Mouse (Mus musculus): ENCODE measurements around the gene Rin1. TPM values are rescaled to one million over a fixed set of nuclear protein-coding genes. Genes with fewer than 3 reads are reported as not detected.
"Not testable (repeated sequence)": the region's sequence is repeated elsewhere in the genome, so short reads cannot be mapped to it uniquely, and the experiment has no call there.

Rin1 gene
- total RNA-seq, 2 experiments from 2014 or later: 70.3 to 88.1 TPM

DNA sequence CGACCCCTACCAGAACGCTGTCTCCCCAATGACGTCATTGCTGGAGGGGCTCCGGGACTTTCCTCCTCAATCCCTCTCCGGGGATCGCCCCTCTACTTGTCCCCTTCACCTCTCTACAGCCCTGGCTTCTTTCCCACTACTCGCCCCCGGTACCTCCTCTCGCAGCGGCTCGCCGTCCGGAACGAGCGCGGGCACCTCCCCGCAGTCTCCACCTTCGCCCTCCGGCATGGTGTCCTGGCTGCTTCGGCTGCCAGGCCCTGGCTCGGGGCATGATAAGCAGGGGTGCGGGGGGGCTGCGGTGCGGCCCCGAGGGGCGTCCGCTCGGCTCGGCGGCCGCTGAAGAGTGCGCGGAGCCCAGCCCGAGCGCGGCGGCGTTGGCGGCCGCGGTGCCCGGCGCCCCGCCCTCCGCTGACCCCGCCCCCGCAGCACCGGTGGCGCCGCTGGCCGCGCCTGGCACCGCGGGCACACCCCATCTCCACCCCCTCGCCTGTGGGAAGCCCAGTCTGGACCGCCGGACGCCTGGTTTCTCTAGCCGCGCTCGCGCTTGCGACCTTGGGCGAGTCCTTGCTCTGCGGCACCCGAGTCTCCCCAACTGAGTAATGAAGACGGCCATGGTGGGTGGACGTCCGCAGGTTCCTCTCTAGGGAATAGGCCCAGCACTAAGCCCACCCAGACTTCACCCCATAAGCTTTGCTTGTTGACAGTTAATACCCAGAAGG, 35.0 kb downstream of the Rin1 start, which contains the start of gene Tmem151a:
Gene Tmem151a (minus strand): TSS at position 387 of the 719 bp plus-strand sequence.
- intact Hi-C loops (cut with DNase I): no loop called here
- peak in 1 of 2 experiments; percentile 75 for DNase-seq (ENCODE audit: low spot score in 2 of 2)

DNA sequence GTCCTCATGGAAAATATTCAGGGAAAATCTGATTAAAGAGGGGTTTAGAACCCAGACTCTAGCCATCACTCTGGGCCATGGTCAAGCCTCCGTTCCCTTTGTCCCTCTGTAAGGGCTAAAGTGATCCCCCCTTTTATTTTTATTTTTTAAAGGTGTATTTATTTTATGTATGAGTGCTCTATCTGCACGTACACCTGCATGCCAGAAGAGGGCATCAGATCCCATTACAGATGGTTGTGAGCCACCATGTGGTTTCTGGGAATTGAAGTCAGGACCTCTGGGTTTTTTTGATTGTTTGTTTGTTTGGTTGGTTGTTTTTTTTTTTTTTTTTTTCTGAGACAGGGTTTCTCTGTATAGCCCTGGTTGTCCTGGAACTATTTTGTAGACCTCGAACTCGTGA, 36.3 kb downstream of the Rin1 start:
- intact Hi-C loops (cut with DNase I); DNase-seq (ENCODE audit: low spot score in 2 of 2): not testable (repeated sequence)

DNA sequence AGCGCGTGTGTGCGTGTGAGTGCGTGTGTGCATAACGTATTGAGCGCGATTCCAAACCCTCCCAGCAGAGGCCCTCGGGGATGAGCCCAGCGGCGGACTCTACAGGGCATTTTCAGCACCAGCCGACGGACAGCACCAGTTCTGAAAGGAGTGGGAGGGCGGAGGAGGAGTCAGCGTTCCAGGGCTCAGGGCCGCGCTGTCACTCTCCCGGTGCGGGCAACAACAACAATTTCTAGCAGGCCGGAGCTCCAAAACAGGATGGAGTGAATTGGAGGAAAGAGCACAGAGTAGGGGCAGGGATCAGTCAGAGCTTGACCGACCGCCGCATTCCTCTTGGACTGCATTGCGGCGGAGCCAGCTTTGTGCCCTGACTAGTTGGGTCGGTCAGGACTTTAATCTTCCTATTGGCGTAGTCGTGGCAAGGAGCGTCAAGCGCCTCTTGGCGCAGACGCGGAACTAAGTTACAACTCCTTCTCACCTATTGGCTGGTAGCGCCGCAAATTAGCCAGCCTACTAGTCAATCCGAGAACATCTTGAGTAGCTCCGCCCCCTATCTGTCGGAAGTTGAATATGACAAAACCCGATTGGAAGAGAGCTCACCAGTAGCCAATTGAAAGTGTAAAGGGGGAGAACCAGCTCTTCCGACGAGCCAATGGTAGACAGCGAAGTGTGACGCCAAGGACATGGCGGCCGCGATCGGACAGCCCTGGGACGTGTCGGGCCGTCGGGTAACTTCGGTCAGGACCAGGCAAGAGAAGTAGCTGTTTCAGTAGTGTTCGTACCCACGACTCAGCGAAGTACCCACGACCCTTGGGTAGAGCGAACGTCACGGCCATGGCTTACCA, 37.8 kb downstream of the Rin1 start, which contains the start of gene Yif1a:
Gene Yif1a (plus strand): TSS at position 655 of the 845 bp plus-strand sequence.
- DNase-seq (ENCODE audit: low spot score in 2 of 2): peak; percentile 91 to 94
- intact Hi-C loops (cut with DNase I): no loop called here

DNA sequence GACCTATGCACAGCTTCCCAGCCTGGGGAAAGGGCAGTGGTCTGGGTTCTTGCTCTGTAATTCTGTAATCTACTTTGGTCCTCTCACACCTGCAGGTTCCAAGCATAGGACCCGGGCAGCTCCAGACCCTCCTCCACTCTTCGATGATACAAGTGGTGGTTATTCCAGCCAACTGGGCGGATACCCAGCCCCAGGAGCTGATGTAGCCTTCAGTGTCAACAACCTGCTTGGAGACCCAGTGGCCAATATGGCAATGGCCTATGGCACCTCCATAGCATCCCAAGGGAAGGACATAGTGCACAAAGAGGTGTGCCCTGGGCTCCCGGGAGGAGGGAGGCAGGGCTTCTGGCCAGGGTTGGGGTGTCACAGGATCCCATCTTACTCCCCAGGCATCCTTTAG, 39.0 kb downstream of the Rin1 start:
- intact Hi-C loops (cut with DNase I): no loop called here
- no peak for DNase-seq (ENCODE audit: low spot score in 2 of 2)

DNA sequence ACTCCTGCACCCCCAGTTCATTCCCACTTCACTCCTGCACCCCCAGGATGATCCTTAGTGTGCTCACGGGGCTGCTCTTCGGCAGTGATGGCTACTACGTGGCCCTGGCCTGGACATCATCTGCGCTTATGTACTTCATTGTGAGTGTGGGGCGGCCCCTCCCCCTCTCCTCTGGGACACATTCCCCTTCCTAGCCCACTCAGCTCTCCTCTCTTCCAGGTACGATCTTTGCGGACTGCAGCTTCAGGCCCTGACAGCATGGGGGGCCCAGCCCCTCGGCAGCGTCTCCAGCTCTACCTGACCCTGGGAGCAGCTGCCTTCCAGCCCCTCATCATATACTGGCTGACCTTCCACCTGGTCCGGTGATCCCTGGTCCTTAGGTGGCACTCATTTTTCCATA, 41.8 kb downstream of the Rin1 start:
- no peak for DNase-seq (ENCODE audit: low spot score in 2 of 2)

DNA sequence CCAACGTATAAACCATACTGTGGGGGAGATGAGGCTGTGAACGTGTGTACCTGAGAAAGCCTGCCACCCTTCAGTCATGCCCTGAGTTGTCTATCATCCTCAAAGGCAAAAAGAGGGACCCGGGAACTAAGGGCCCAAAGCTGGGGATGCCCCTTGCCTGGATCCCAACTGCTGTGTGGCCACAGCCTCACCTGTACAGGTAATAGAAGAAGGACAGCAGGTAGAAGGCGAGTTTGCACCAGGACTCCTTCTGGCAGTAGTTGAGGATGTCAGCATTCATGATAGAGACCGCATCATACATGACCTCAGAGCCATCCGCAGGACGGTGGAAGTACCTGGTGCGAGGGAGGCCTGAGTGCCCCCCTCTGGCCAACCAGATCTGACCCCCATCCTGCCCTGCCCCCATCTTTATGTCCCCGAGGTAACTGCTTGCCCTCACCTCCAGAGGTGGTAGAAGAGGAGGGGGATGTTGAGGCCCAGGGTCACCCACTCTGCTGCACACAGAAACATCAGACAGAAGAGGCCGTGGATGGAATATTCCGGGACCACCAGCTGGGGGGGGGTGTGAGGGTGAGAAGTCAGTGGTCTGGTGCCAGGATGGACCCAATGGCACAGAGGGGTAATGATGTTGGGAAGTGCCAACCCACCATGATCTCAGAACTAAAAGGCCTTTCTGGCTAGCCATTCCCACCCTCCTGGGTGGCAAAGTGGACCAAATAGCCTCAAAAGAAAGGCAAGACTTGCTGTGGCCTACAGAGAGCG, 43.4 kb downstream of the Rin1 start:
- no peak for DNase-seq (ENCODE audit: low spot score in 2 of 2)

More for the DNA sequence above, 41.8 kb downstream of the Rin1 start:
- intact Hi-C loops (cut with DNase I): no loop called here

DNA sequence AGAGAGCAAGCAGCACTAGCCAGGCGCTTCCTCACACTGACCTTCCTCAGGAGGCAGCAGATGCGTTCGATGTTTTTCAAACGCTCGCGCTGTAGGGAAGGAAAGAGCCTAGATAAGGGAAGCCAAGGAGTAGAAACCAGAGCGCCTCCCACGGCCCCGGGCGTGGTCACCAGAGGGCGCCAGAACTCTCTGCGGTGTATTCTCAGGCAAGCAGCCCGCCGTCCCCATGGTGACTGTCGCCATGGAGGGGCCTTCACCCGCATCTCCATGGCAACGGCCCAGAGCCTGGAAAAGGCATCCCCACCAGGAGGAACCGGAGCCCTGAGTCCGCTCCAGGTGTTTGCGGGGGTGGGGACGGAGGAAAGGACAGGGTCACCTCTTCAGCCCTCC, 44.0 kb downstream of the Rin1 start:
- intact Hi-C loops (cut with DNase I): no loop called here
- peak; percentile 95 to 96 for DNase-seq (ENCODE audit: low spot score in 2 of 2)

More for the DNA sequence above, 43.4 kb downstream of the Rin1 start:
- intact Hi-C loops (cut with DNase I): no loop called here

DNA sequence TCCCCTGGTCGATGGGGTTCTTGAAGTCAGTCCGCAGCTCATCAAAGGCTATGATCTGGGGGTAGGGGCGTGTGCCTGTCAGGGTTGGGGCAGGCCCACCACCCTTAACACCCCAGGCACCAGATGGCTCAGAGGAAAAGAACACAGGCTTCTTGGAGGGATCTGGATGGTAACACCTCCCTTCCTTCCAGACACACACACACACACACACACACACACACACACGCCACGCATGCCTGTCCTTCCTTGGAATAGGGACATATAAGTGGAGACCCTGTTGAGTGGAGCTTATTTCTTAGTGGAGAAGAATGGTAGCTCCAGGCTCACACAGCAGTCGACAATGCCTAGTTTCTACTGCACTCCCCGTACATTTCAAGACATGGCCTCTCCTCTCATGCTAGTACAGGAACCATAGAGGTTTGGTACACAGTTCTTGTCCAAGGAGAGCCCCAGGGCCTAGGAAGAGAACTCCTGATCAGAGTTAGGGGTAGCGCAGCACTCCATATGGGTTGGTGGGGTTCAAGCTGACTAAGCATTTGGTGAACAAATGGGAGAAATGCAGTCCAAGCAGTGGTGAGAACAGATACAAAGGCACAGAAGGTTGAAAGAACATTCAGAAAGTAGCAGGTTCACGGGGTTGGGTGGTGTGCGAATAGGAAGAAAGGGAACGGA, 44.6 kb downstream of the Rin1 start:
- DNase-seq (ENCODE audit: low spot score in 2 of 2): no peak
- intact Hi-C loops (cut with DNase I): loop anchor here (1.0 kb wide), 1 partner anchor 55 kb away; no protein-coding TSS in a partner anchor

DNA sequence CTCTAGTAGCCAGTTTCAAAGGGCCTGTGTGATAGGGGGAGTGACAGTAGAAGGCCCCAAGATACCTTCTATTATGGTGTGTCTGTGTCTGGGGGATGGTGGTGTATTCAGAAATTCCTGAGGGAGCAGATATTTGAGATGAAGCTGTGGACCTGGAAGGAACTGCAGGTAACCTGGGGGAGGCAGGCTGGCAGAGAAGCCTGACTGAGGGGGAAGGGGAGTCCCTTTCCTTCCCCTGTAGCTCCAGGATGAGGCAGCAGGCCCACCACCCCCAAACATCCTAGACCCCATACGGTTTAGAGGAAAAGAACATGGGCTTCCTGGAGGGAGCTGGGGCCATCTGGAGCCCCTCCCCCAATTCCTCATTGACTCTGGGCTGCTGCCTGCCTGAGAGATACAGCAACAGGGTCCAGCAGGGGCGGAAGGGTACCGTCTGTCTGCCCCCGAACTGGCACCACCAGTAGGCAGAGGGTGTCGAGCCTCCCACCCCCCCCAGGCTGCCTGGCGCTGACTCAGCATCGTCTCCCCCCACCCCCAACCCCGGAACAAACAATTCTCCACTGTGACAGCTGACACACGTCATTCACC, 45.7 kb downstream of the Rin1 start:
- intact Hi-C loops (cut with DNase I): loop anchor here (1.0 kb wide), 1 partner anchor 54 kb away; no protein-coding TSS in a partner anchor
- DNase-seq (ENCODE audit: low spot score in 2 of 2): no peak

DNA sequence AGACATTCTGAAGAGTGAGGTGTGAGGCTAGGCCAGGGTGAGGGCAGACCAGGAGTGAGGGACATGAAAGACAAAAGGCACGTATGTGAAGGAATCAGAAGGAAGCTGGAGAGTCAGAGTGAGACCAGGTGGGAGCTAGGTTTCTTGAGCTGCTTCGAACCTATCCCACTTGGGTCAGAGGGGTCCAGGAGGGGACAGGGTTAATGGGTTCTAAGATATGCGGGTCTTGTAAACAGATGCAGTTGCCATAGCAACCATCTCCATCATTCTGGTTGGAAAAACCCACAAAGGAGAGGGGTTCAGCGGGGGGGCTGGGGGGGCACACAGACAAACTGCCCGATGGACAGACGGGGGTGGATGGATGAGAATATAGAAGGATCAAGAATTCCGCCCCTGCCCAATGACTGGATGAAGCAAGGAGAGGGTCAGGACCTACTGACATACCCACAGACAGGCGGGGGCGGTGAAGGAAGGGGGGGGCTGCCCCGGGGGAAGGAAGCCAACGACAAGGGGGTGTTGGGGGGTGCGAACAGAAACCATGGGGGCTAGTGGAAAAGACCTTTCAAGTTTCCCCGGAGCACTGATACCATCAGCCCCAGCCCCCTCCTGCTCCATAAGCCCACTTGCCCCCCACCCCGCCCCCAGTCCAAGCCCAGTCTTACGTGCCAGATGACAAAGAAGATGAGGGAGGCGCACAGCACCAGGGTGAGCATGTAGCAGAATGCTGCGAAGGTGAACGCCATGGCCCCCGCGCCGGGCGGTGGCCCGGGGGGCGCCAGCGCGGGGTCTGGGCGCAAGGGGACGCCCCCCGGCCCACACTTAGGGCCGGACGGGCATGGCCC, 47.5 kb downstream of the Rin1 start:
- no peak for DNase-seq (ENCODE audit: low spot score in 2 of 2)
- intact Hi-C loops (cut with DNase I): no loop called here

DNA sequence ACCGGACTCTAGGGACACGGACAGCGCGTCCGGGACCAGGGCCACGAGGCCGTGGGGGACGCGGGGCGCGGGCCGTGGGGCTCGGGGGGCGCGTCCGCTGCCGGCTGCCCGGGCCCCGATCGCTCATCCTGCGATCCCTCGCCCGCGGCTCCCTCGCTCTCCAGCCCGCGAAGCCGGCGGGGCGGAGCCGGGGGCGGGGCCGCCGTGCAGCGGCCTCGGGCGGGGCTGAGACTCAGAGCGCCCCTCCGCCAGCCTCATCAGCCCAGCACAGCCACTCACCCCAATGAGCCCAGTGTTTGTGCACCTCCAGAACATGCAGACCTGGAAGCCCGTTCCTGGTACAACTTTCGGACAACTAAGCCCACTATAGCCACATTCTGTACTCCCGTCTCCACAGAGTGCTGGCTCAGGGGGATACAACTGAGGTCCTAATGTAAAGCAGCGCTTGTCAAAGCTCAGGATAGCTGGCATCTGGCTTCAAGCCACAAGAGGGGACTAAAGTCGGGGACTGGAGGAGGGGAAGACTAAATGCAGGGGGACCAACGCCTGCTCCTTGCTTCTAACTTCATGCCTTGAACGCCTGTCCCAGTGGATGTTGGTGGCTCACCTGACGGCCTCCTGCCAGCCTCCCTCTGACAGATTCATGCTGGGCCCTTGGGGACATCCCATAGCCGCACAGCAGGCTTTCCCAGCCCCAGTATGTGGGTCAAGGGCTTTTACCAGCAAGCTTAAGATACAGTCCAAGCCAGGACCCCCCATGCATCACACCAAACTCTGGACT, 48.3 kb downstream of the Rin1 start, which contains the start of gene Cnih2:
Gene Cnih2 (minus strand): TSS at position 159 of the 781 bp plus-strand sequence.
- DNase-seq (ENCODE audit: low spot score in 2 of 2): peak; percentile 70 to 84
- intact Hi-C loops (cut with DNase I): no loop called here

DNA sequence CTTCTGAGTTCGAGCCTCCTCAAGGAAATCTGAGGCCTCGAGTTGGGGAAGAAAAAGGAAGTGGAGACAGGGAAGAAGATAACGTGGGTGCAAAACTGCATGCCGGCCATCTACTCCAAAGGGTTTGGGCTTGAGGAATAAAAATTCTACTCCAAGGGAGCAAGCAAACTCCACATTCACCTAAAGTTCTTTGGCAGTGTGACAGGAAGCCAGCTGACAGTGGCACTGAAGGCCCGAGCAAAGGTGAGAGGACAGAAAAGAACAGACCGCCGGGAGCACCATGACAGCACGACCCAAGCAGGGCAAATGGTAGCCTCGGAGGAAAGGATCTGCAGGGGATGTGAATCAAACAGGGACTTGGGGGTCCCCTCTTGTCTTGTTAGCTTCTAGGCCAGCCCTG, 55.8 kb downstream of the Rin1 start:
- no peak for DNase-seq (ENCODE audit: low spot score in 2 of 2)
- intact Hi-C loops (cut with DNase I): no loop called here

Other genes starting within 250 kb of the Rin1 start
- gene Gm21992, start 238.9 kb upstream of the Rin1 start, total RNA-seq (2021): 10 to 100 TPM; 17.6 to 23.7 TPM
- gene Rbm14, start 238.8 kb upstream of the Rin1 start, total RNA-seq (2021): 10 to 100 TPM; 47.1 to 55.2 TPM
- gene Ccs, start 211.1 kb upstream of the Rin1 start, total RNA-seq (2021): 10 to 100 TPM; 33.1 to 37.5 TPM
- gene Ccdc87, start 211.1 kb upstream of the Rin1 start, total RNA-seq (2021): 1 to 10 TPM; 2.8 to 3.1 TPM
- 100 to 1,000 TPM; 103 to 112 TPM for gene Ctsf, start 195.4 kb upstream of the Rin1 start, total RNA-seq (2021)
- 1 to 10 TPM; 1.6 to 2.2 TPM for gene Actn3, start 172.6 kb upstream of the Rin1 start, total RNA-seq (2021)
- 10 to 100 TPM; 24.6 to 26.3 TPM for gene Zdhhc24, start 171.8 kb upstream of the Rin1 start, total RNA-seq (2021)
- 10 to 100 TPM; 42.1 to 47.8 TPM for gene Bbs1, start 143.9 kb upstream of the Rin1 start, total RNA-seq (2021)
- 10 to 100 TPM; 41.2 to 42.6 TPM for gene Dpp3, start 122.2 kb upstream of the Rin1 start, total RNA-seq (2021)
- 10 to 100 TPM; 25.4 to 32.9 TPM for gene Peli3, start 107.4 kb upstream of the Rin1 start, total RNA-seq (2021)
- 10 to 100 TPM; 50.8 to 64.8 TPM for gene Mrpl11, start 88.3 kb upstream of the Rin1 start, total RNA-seq (2021)
- gene Npas4, start 60.2 kb upstream of the Rin1 start, total RNA-seq (2021): 10 to 100 TPM; 13.7 to 30.9 TPM
- gene Slc29a2, start 26.6 kb upstream of the Rin1 start, total RNA-seq (2021): 10 to 100 TPM; 15.0 to 17.2 TPM
- 100 to 1,000 TPM; 118 to 135 TPM for gene B4gat1, start 11.7 kb upstream of the Rin1 start, total RNA-seq (2021)
- gene AC124502.3, start 11.6 kb upstream of the Rin1 start, total RNA-seq (2021): 1 to 10 TPM; 4.6 to 6.1 TPM
- 10 to 100 TPM; 22.7 to 25.6 TPM for gene Brms1, start 9.1 kb upstream of the Rin1 start, total RNA-seq (2021)
- 1 to 10 TPM; 4.6 to 5.1 TPM for gene Cd248, start 17.6 kb downstream of the Rin1 start, total RNA-seq (2021)
- 100 to 1,000 TPM; 152 to 188 TPM for gene Tmem151a, start 35.0 kb downstream of the Rin1 start, total RNA-seq (2021)
- gene Yif1a, start 38.1 kb downstream of the Rin1 start, total RNA-seq (2021): 10 to 100 TPM; 24.8 to 26.1 TPM
- gene Cnih2, start 48.0 kb downstream of the Rin1 start, total RNA-seq (2021): 100 to 1,000 TPM; 260 to 267 TPM
- 100 to 1,000 TPM; 141 to 170 TPM for gene Rab1b, start 56.6 kb downstream of the Rin1 start, total RNA-seq (2021)
- 100 to 1,000 TPM; 255 to 284 TPM for gene Klc2, start 68.1 kb downstream of the Rin1 start, total RNA-seq (2021)
- 10 to 100 TPM; 62.0 to 63.1 TPM for gene Pacs1, start 222.6 kb downstream of the Rin1 start, total RNA-seq (2021)
- 100 to 1,000 TPM; 201 to 202 TPM for gene Sf3b2, start 245.0 kb downstream of the Rin1 start, total RNA-seq (2021)
- 10 to 100 TPM; 78.9 to 87.4 TPM for gene Gal3st3, start 247.8 kb downstream of the Rin1 start, total RNA-seq (2021)

Data from left cerebral cortex, postnatal 36 days (tissue).